8 mouse cellular contexts compared by ENCODE assay signal in genomic region chr7:117380418-117381187, GRCm38 (mm10). TPM values are rescaled to one million over a fixed set of nuclear protein-coding genes. Genes with fewer than 3 reads are reported as not detected.
A peak's percentile ranks its signal among the peaks of the same experiment; 100 is the strongest.
DNase-seq lines count a peak whose midpoint lies in the region; ATAC-seq lines count a peak whose summit lies in the region.

Gene Xylt1, plus strand, starts transcription at chr7:117380979.

- H3K36me3 ChIP-seq in hindbrain, embryonic 11.5 days (ENCODE audit: control insufficient read depth, insufficient read depth, low read length): no peaks in the 10 kb centered on the region

- H3K4me1 ChIP-seq in hindbrain, embryonic 11.5 days (replicated peaks; ENCODE audit: control insufficient read depth, insufficient read depth, low read length): 0 out of 2 replicates have a peak, but pooled peaks cover 2% of the 10 kb centered on the region

- H3K4me3 ChIP-seq in hindbrain, embryonic 11.5 days (ENCODE audit: low read depth, low read length): peak within 1 kb of the TSS; percentile 84

- H3K27ac ChIP-seq in hindbrain, embryonic 11.5 days (ENCODE audit: low read depth, low read length): peak within 1 kb of the TSS; percentile 56

- H3K4me2 ChIP-seq in hindbrain, embryonic 11.5 days (replicated peaks; ENCODE audit: low read depth, low read length): peak within 1 kb of the TSS; percentile 91

- peak within 1 kb of the TSS; percentile 84 for H3K9ac ChIP-seq in hindbrain, embryonic 11.5 days (ENCODE audit: low read depth, low read length)

- no peaks in the 10 kb centered on the region for H3K9me3 ChIP-seq in hindbrain, embryonic 11.5 days (ENCODE audit: control insufficient read depth, low read length)

- ATAC-seq in hindbrain, embryonic 11.5 days (ENCODE audit: low FRiP score): peak; percentile 89

- H3K27me3 ChIP-seq in hindbrain, embryonic 11.5 days (ENCODE audit: control insufficient read depth, insufficient read depth, low read length): 0 out of 2 replicates have a peak, but pooled peaks cover 2% of the 10 kb centered on the region

- peak; percentile 45 for DNase-seq in ES-CJ7 (ENCODE audit: low read depth, low spot score)
- peak; percentile 23 for DNase-seq in cerebellum, adult 8-10 months
- peak; percentile 69 to 82 for DNase-seq in frontal cortex, postnatal 10 days (ENCODE audit: low spot score in 2 of 2)
- peak; percentile 84 for DNase-seq in hindbrain, embryonic 11.5 days (ENCODE audit: low spot score)
- DNase-seq in layer of hippocampus, postnatal 25 days (ENCODE audit: extremely low spot score in 1 of 2, low spot score in 1 of 2): peak; percentile 70 to 75
- peak; percentile 82 for DNase-seq in lung, postnatal 14 days
- peak; percentile 87 for DNase-seq in ovary, postnatal 36 days (ENCODE audit: low spot score)
- DNase-seq in thymus, postnatal 14 days: peak; percentile 89

- WGBS in hindbrain, embryonic 11.5 days: 1% methylated on average over 35 of the region's 69 CpGs

RNA-seq across cellular contexts. Expression of gene Xylt1, which starts in this region (rescaled TPM):
- 1.3 and 2.1 TPM in 2 replicates for polyA plus RNA-seq in hindbrain, embryonic 11.5 days (2014; fragmentation: Nextera tagmentation; extraction: Ambion mirVana)
- total RNA-seq in layer of hippocampus, postnatal 25 days (2021): 10 to 100 TPM; 43.1 to 56.9 TPM

Comparison
In these comparisons a context has a peak if more than half of its experiments do, and no peak if none do; other contexts are left out.
1. Peak in every context shown above with its lines: DNase-seq, ATAC-seq, H3K4me3 ChIP-seq and H3K27ac ChIP-seq.
2. DNase-seq: peak in every context shown above with its lines; median percentile 89 in thymus, postnatal 14 days; 87 in ovary, postnatal 36 days; 84 in hindbrain, embryonic 11.5 days; 82 in lung, postnatal 14 days; 76 in frontal cortex, postnatal 10 days; 72 in layer of hippocampus, postnatal 25 days; 45 in ES-CJ7; 23 in cerebellum, adult 8-10 months.